Mouse (Mus musculus) intestine, embryonic 14.5 days (tissue): Measurements from ENCODE around the gene Rft1. TPM values are rescaled to one million over a fixed set of nuclear protein-coding genes. Genes with fewer than 3 reads are reported as not detected.

Experiments used
- ATAC-seq: fragments of 200-750 bp; cut with Nextera tagmentation; replicated peaks from 2 replicates; pipeline ENCODE4 v1.8.0; 2017; ENCODE audit warnings: low read depth, moderate number of reproducible peaks, moderate TSS enrichment, moderate library complexity; ENCODE audit not compliant: low FRiP score, low TSS enrichment
- DNase-seq: peaks from one replicate; pipeline ENCODE4 v3.0.0-alpha.2; 2018; ENCODE audit warnings: low spot score
- H3K27ac ChIP-seq: fragments of 300-500 bp; sonication (generic); 2 replicates; pipeline ENCODE4 v1.5.1; 2014; ENCODE audit warnings: low read depth, mild to moderate bottlenecking, control low read depth
- H3K27me3 ChIP-seq: fragments of 300-500 bp; sonication (generic); replicated peaks from 2 replicates; pipeline ENCODE4 v1.6.1; 2014; ENCODE audit warnings: low read length, control low read depth; ENCODE audit not compliant: control insufficient read depth, insufficient read depth
- H3K36me3 ChIP-seq: fragments of 300-500 bp; sonication (generic); 2 replicates; pipeline ENCODE4 v1.6.1; 2014; ENCODE audit warnings: low read length, control low read depth; ENCODE audit not compliant: control insufficient read depth, insufficient read depth
- H3K4me1 ChIP-seq: fragments of 300-500 bp; sonication (generic); replicated peaks from 2 replicates; pipeline ENCODE4 v1.6.1; 2014; ENCODE audit warnings: low read length, control low read depth, mixed read lengths; ENCODE audit not compliant: control insufficient read depth, insufficient read depth
- H3K4me2 ChIP-seq: fragments of 300-500 bp; sonication (generic); 2 replicates; pipeline ENCODE4 v1.6.1; 2014; ENCODE audit warnings: low read length
- H3K4me3 ChIP-seq: fragments of 300-500 bp; sonication (generic); 2 replicates; pipeline ENCODE4 v1.5.1; 2014; ENCODE audit warnings: low read depth, low read length, control low read depth, mixed read lengths
- H3K9ac ChIP-seq: fragments of 300-500 bp; sonication (generic); 2 replicates; pipeline ENCODE4 v1.6.1; 2014; ENCODE audit warnings: mild to moderate bottlenecking, low read length
- H3K9me3 ChIP-seq: fragments of 300-500 bp; sonication (generic); 2 replicates; pipeline ENCODE4 v1.6.1; 2016; ENCODE audit warnings: low read length, control low read depth; ENCODE audit not compliant: control insufficient read depth
- WGBS: fragments of 180-500 bp; shearing (Covaris S2); extraction: QIAGEN DNeasy Blood & Tissue Kit; methylation state at CpG from one replicate; pipeline ENCODE4 v1.1.7; 2014; 5-methylcytosine and 5-hydroxymethylcytosine counted together
- polyA plus RNA-seq: library from polyadenylated mRNA; unstranded; fragments of >200 nt; fragmentation: Nextera tagmentation; extraction: Ambion mirVana; gene quantifications from 2 replicates; pipeline ENCODE4 v1.2.1, GENCODE M21; 2014

The Rft1 gene
- polyA plus RNA-seq, 1 experiment from 2014 or later: 16.6 TPM

- WGBS: 66% methylated on average over 13 of the region's 13 CpGs
- no peak overlapping the region for H3K4me2 ChIP-seq
- no peaks in the 10 kb centered on the region for H3K4me1 ChIP-seq
- no peaks in the 10 kb centered on the region for H3K9me3 ChIP-seq
- no peak overlapping the region for H3K9ac ChIP-seq
- ATAC-seq (0 out of 2 replicates have a peak, but pooled peaks have one; percentile 18), DNase-seq (no peak)
- no peaks in the 10 kb centered on the region for H3K27me3 ChIP-seq
- H3K4me3 ChIP-seq: no peak overlapping the region
- H3K36me3 ChIP-seq: no peaks in the 10 kb centered on the region
- no peak overlapping the region for H3K27ac ChIP-seq
These were observed 18.8 kb upstream of the Rft1 start for GRCm38 (mm10) chr14:30635219-30635910.

- ATAC-seq (no peak), DNase-seq (no peak)
- no peak overlapping the region for H3K4me3 ChIP-seq
- no peaks in the 10 kb centered on the region for H3K36me3 ChIP-seq
- no peak overlapping the region for H3K9ac ChIP-seq
- 81% methylated on average over 9 of the region's 9 CpGs for WGBS
- H3K9me3 ChIP-seq: no peaks in the 10 kb centered on the region
- no peaks in the 10 kb centered on the region for H3K27me3 ChIP-seq
- no peak overlapping the region for H3K4me2 ChIP-seq
- no peak overlapping the region for H3K27ac ChIP-seq
- H3K4me1 ChIP-seq: no peaks in the 10 kb centered on the region
These were observed 17.7 kb upstream of the Rft1 start for GRCm38 (mm10) chr14:30636499-30636898.

- no peak for ATAC-seq
- DNase-seq: no peak
- no peak overlapping the region for H3K4me3 ChIP-seq
- H3K4me1 ChIP-seq: no peaks in the 10 kb centered on the region
- H3K27ac ChIP-seq: no peak overlapping the region
- no peak overlapping the region for H3K4me2 ChIP-seq
- H3K9me3 ChIP-seq: no peaks in the 10 kb centered on the region
- 90% methylated on average over 2 of the region's 2 CpGs for WGBS
- no peaks in the 10 kb centered on the region for H3K36me3 ChIP-seq
- no peak overlapping the region for H3K9ac ChIP-seq
- no peaks in the 10 kb centered on the region for H3K27me3 ChIP-seq
These were observed 17.1 kb upstream of the Rft1 start for GRCm38 (mm10) chr14:30637087-30637486.

- WGBS: 88% methylated on average over 4 of the region's 4 CpGs
- Histone ChIP-seq H3K4me1 (no peaks in the 10 kb centered on the region), H3K9me3 (no peaks in the 10 kb centered on the region), H3K9ac (no peak overlapping the region), H3K27me3 (no peaks in the 10 kb centered on the region), H3K36me3 (no peaks in the 10 kb centered on the region), H3K27ac (no peak overlapping the region), H3K4me2 (no peak overlapping the region), H3K4me3 (no peak overlapping the region)
- no peak for DNase-seq
- ATAC-seq: no peak
These were observed 16.2 kb upstream of the Rft1 start for GRCm38 (mm10) chr14:30638009-30638408.

GRCm38 (mm10) chr14:30638686-30639085, 15.5 kb upstream of the Rft1 start:
- no peak for ATAC-seq
- Histone ChIP-seq H3K27me3 (no peaks in the 10 kb centered on the region), H3K4me2 (no peak overlapping the region), H3K27ac (no peak overlapping the region), H3K9me3 (no peaks in the 10 kb centered on the region), H3K9ac (no peak overlapping the region), H3K4me3 (no peak overlapping the region), H3K4me1 (no peaks in the 10 kb centered on the region), H3K36me3 (no peaks in the 10 kb centered on the region)
- 74% methylated on average over 4 of the region's 4 CpGs for WGBS
- DNase-seq: no peak

- H3K36me3 ChIP-seq: no peaks in the 10 kb centered on the region
- ATAC-seq (no peak), DNase-seq (no peak)
- no peak overlapping the region for H3K27ac ChIP-seq
- no peaks in the 10 kb centered on the region for H3K27me3 ChIP-seq
- H3K4me1 ChIP-seq: no peaks in the 10 kb centered on the region
- H3K9me3 ChIP-seq: no peaks in the 10 kb centered on the region
- no peak overlapping the region for H3K4me2 ChIP-seq
- H3K9ac ChIP-seq: no peak overlapping the region
- H3K4me3 ChIP-seq: no peak overlapping the region
- WGBS: 85% methylated on average over 2 of the region's 2 CpGs
These were observed 12.4 kb upstream of the Rft1 start for GRCm38 (mm10) chr14:30641748-30642147.

- Histone ChIP-seq H3K9me3 (no peaks in the 10 kb centered on the region), H3K27me3 (no peaks in the 10 kb centered on the region), H3K4me3 (no peak overlapping the region), H3K4me2 (no peak overlapping the region), H3K27ac (no peak overlapping the region), H3K9ac (no peak overlapping the region), H3K36me3 (no peaks in the 10 kb centered on the region), H3K4me1 (no peaks in the 10 kb centered on the region)
- 86% methylated on average over 2 of the region's 2 CpGs for WGBS
- DNase-seq (no peak), ATAC-seq (no peak)
These were observed 10.1 kb upstream of the Rft1 start for GRCm38 (mm10) chr14:30644026-30644425.

- no peak overlapping the region for H3K4me2 ChIP-seq
- no peaks in the 10 kb centered on the region for H3K4me1 ChIP-seq
- 67% methylated on average over 8 of the region's 8 CpGs for WGBS
- no peaks in the 10 kb centered on the region for H3K9me3 ChIP-seq
- no peaks in the 10 kb centered on the region for H3K27me3 ChIP-seq
- H3K27ac ChIP-seq: no peak overlapping the region
- no peak overlapping the region for H3K9ac ChIP-seq
- H3K4me3 ChIP-seq: no peak overlapping the region
- no peaks in the 10 kb centered on the region for H3K36me3 ChIP-seq
- DNase-seq: no peak
- ATAC-seq: no peak
These were observed 9.1 kb upstream of the Rft1 start for GRCm38 (mm10) chr14:30645066-30645465.

- no peak overlapping the region for H3K9ac ChIP-seq
- DNase-seq (no peak), ATAC-seq (no peak)
- H3K27ac ChIP-seq: no peak overlapping the region
- H3K9me3 ChIP-seq: no peaks in the 10 kb centered on the region
- no peaks in the 10 kb centered on the region for H3K27me3 ChIP-seq
- no peak overlapping the region for H3K4me3 ChIP-seq
- no peak overlapping the region for H3K4me2 ChIP-seq
- H3K36me3 ChIP-seq: no peaks in the 10 kb centered on the region
- 88% methylated on average over 1 of the region's 1 CpGs for WGBS
- no peaks in the 10 kb centered on the region for H3K4me1 ChIP-seq
These were observed 7.7 kb upstream of the Rft1 start for GRCm38 (mm10) chr14:30646486-30646885.
